Mouse (Mus musculus) stomach, postnatal 0 days (tissue): ENCODE measurements at regions not wholly inside any gene's neighbourhood (a gene's known extent, or its start where the extent isn't known, plus 50 kb on each side); places are given as distances from the start of the nearest gene placed in this dataset.

Experiments
- ATAC-seq: fragments of 200-750 bp; cut with Nextera tagmentation; 2 replicates; pipeline ENCODE4 v1.8.0; 2017; ENCODE audit not compliant: low FRiP score, low TSS enrichment
- DNase-seq: peaks from one replicate; pipeline ENCODE4 v3.0.0-alpha.2; 2016; ENCODE audit warnings: low spot score
- H3K27ac ChIP-seq: fragments of 300-500 bp; sonication (generic); replicated peaks from 2 replicates; pipeline ENCODE4 v1.5.1; 2014; ENCODE audit warnings: mild to moderate bottlenecking, control low read depth
- H3K27me3 ChIP-seq: fragments of 300-500 bp; sonication (generic); 2 replicates; pipeline ENCODE4 v1.6.1; 2014; ENCODE audit warnings: low read length; ENCODE audit not compliant: control insufficient read depth, insufficient read depth
- H3K36me3 ChIP-seq: fragments of 300-500 bp; sonication (generic); 2 replicates; pipeline ENCODE4 v1.6.1; 2014; ENCODE audit warnings: low read length, mixed read lengths; ENCODE audit not compliant: control insufficient read depth, insufficient read depth
- H3K4me1 ChIP-seq: fragments of 300-500 bp; sonication (generic); replicated peaks from 2 replicates; pipeline ENCODE4 v1.6.1; 2014; ENCODE audit warnings: antibody characterized with exemption; ENCODE audit not compliant: control insufficient read depth, insufficient read depth
- H3K4me2 ChIP-seq: fragments of 300-500 bp; sonication (generic); replicated peaks from 2 replicates; pipeline ENCODE4 v1.6.1; 2014; ENCODE audit warnings: low read depth, mild to moderate bottlenecking, control low read depth, moderate library complexity
- H3K4me3 ChIP-seq: fragments of 300-500 bp; sonication (generic); 2 replicates; pipeline ENCODE4 v1.5.1; 2014; ENCODE audit warnings: low read depth, low read length, control low read depth
- H3K9ac ChIP-seq: fragments of 300-500 bp; sonication (generic); 2 replicates; pipeline ENCODE4 v1.6.1; 2014; ENCODE audit warnings: mild to moderate bottlenecking, low read length, control low read depth, mixed read lengths
- H3K9me3 ChIP-seq: fragments of 300-500 bp; sonication (generic); 2 replicates; pipeline ENCODE4 v1.6.1; 2016; ENCODE audit warnings: low read length; ENCODE audit not compliant: control insufficient read depth
- CTCF ChIP-seq: IDR thresholded peaks from 2 replicates; pipeline ENCODE4 v1.5.1; 2016; ENCODE audit warnings: antibody characterized with exemption, low read depth, mild to moderate bottlenecking, moderate library complexity
- EP300 ChIP-seq: optimal IDR thresholded peaks from 2 replicates; pipeline ENCODE3; 2016; ENCODE audit warnings: antibody characterized with exemption
- WGBS: fragments of 180-500 bp; shearing (Covaris S2); extraction: QIAGEN DNeasy Blood & Tissue Kit; methylation state at CpG from one replicate; pipeline ENCODE4 v1.1.7; 2014; 5-methylcytosine and 5-hydroxymethylcytosine counted together

GRCm38 (mm10) chr8:92133484-92134406 is 223.7 kb upstream of the Irx5 start:
- no peak for TF ChIP-seq EP300
- TF ChIP-seq CTCF: no peak
- 47% methylated on average over 24 of the region's 24 CpGs for WGBS
- Histone ChIP-seq H3K27me3 (0 out of 2 replicates have a peak, but pooled peaks cover 2% of the 10 kb centered on the region), H3K9me3 (no peaks in the 10 kb centered on the region), H3K4me2 (no peak overlapping the region), H3K9ac (no peak overlapping the region), H3K4me3 (no peak overlapping the region), H3K4me1 (no peaks in the 10 kb centered on the region), H3K36me3 (no peaks in the 10 kb centered on the region), H3K27ac (no peak overlapping the region)
- no peak for DNase-seq
- ATAC-seq: no peak

DNA sequence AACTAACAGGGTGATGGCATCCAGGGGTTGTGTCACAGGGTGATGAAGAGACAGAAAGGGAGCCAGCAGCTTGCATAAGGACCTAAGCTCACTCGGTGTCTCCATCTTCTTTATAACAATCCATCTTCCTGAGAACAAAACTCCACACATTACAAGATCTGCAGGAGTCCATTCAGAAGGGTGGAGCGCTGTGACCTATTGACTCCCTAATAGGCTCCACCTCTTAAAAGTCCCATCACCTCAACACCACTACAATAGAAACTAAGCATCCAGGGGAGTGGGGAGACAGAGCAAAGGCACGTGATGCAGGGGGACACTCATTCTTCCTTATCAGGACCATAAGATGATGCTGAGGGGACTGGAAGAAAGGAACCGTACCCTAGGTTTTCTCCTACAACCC is 224.5 kb upstream of the Irx5 start:
- Histone ChIP-seq H3K27me3 (0 out of 2 replicates have a peak, but pooled peaks cover 2% of the 10 kb centered on the region), H3K4me1 (no peaks in the 10 kb centered on the region), H3K9ac (no peak overlapping the region), H3K9me3 (no peaks in the 10 kb centered on the region), H3K4me2 (no peak overlapping the region), H3K4me3 (no peak overlapping the region), H3K36me3 (no peaks in the 10 kb centered on the region), H3K27ac (no peak overlapping the region)
- TF ChIP-seq EP300 (no peak), CTCF (no peak)
- DNase-seq: no peak
- 73% methylated on average over 4 of the region's 4 CpGs for WGBS
- no peak for ATAC-seq

GRCm38 (mm10) chr8:92132526-92132925 is 224.9 kb upstream of the Irx5 start:
- DNase-seq: no peak
- no peaks in the 10 kb centered on the region for H3K4me1 ChIP-seq
- 0 out of 2 replicates have a peak, but pooled peaks cover 2% of the 10 kb centered on the region for H3K27me3 ChIP-seq
- 86% methylated on average over 5 of the region's 5 CpGs for WGBS
- no peak overlapping the region for H3K9ac ChIP-seq
- no peaks in the 10 kb centered on the region for H3K36me3 ChIP-seq
- no peak overlapping the region for H3K27ac ChIP-seq
- ATAC-seq: no peak
- no peaks in the 10 kb centered on the region for H3K9me3 ChIP-seq
- H3K4me2 ChIP-seq: no peak overlapping the region
- TF ChIP-seq EP300 (no peak), CTCF (no peak)
- H3K4me3 ChIP-seq: no peak overlapping the region

DNA sequence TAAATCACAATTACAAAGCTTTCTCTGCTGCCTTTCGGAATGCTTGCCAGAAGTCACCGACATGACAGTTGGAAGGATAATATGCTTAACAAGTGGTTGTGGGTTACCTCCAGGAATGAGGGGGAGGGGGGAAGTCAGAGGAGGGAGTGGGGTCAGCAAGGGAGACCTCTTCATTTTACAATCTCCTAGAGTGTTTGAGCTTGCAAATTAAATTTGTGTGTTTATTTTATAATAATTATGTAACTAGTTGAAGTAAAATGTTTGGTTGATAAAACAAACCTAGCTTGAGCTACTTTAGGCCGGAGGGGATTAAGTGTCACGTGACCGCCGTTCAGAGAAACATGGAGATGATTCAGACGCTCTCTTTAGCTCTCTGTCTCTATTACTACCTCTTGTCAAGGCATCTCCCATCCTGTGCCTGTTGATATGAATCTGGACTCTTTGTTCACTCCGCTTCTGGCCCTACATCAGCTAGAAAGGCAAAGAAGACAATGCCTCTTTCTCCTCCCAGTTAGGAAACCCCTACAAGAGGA is 227.3 kb upstream of the Irx5 start:
- no peak overlapping the region for H3K4me2 ChIP-seq
- no peak for DNase-seq
- no peaks in the 10 kb centered on the region for H3K9me3 ChIP-seq
- no peak overlapping the region for H3K9ac ChIP-seq
- TF ChIP-seq EP300 (no peak), CTCF (no peak)
- no peak for ATAC-seq
- no peak overlapping the region for H3K27ac ChIP-seq
- 21% methylated on average over 8 of the region's 8 CpGs for WGBS
- H3K4me1 ChIP-seq: no peaks in the 10 kb centered on the region
- H3K4me3 ChIP-seq: no peak overlapping the region
- H3K27me3 ChIP-seq: no peaks in the 10 kb centered on the region; the same call in 1 of the 2 replicates
- H3K36me3 ChIP-seq: no peaks in the 10 kb centered on the region

DNA sequence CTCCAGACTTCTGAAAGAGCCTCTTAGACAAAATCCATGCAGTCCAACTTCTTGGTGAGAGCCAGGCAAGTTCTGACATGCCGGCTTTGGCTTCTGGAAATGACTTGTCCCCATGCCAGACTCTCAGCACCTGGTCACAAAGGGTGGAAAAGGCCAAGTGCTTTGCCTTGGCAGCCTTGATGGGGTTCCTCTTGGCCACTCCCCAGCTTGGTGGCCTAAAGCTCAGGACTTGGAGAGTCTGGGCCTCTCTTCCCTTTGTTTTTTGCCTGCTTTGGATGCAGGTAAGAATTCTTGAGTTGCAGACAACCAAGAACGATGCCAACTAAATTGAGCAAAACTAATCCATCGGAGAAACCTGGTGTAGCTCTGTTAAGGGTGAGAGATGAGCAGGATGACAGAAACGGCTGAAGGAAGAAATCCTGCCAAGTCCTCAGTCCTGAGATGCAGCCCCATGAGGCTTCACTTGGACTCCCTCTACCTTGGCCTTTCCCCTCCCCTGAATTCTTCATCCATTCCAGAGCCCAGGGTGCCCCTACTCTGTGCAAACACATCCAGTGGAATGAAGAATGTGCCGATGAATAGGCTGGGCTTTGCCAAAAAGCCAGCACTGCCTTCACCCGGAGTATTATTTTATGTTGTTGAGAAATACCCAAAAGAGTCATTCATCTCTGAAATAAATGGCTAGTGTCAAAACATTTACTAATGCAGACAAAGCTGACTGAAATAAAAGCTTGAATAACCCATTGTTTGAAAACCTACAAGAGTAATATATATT is 228.0 kb upstream of the Irx5 start:
- Histone ChIP-seq H3K27me3 (no peaks in the 10 kb centered on the region; the same call in 1 of the 2 replicates), H3K4me1 (no peaks in the 10 kb centered on the region), H3K36me3 (no peaks in the 10 kb centered on the region), H3K4me2 (no peak overlapping the region), H3K4me3 (no peak overlapping the region), H3K9ac (no peak overlapping the region), H3K9me3 (no peaks in the 10 kb centered on the region), H3K27ac (no peak overlapping the region)
- ATAC-seq: peak; percentile 29; the same call in 1 of the 2 replicates
- WGBS: 20% methylated on average over 6 of the region's 6 CpGs
- DNase-seq: no peak
- TF ChIP-seq CTCF (no peak), EP300 (no peak)
